Mouse (Mus musculus) G1E (cell line): Measurements from ENCODE around the gene Atp7b.

Source experiments
- CTCF ChIP-seq: IDR thresholded peaks from 2 replicates; pipeline ENCODE4 v1.5.1; 2012; ENCODE audit warnings: low read depth, low read length, inconsistent platforms, mixed read lengths
- GATA1 ChIP-seq: IDR thresholded peaks from 2 replicates; pipeline ENCODE4 v1.6.1; 2012; ENCODE audit warnings: borderline replicate concordance, low read length, inconsistent platforms, mixed read lengths
- TAL1 ChIP-seq: conservative IDR thresholded peaks from 2 replicates; pipeline ENCODE4 v1.6.1; 2012; ENCODE audit warnings: low read depth, low read length, inconsistent platforms, mixed read lengths

DNA sequence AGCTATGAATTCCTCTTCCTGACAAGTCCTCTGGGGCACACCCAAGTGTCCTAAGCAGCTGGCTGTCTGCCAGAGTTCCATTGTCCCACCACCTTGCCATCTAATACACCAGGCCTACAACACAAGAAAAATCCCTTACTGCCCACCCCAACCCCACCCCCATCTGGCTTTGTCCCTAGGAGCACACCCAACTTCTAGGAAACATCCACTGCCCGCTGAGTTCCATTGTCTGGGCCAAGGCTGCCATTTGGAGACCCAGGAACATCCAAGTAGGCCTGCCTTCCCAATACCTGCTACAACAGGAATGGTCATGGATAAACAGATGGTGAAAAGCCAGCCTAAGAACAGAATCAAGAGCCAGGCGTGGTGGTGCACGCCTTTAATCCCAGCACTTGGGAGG lies 103.8 kb downstream of the Atp7b start:
- TF ChIP-seq CTCF (no peak), TAL1 (no peak), GATA1 (no peak)
